Mouse (Mus musculus) forebrain, embryonic 14.5 days (tissue): ENCODE data around the gene Rab11fip4. TPM values are rescaled to one million over a fixed set of nuclear protein-coding genes. Genes with fewer than 3 reads are reported as not detected.

Source experiments
- microRNA counts: library from miRNA; unstranded; fragments of <30 nt; microRNA quantifications from one replicate; lab custom pipeline; 2016
- microRNA-seq: library from miRNA; unstranded; fragments of <30 nt; microRNA quantifications from one replicate; pipeline ENCODE4, GENCODE M21; 2016
- polyA plus RNA-seq: library from polyadenylated mRNA; unstranded; fragments of >200 nt; fragmentation: Nextera tagmentation; extraction: Ambion mirVana; gene quantifications from 2 replicates; pipeline ENCODE4 v1.2.1, GENCODE M21; 2014

Gene Rab11fip4
- polyA plus RNA-seq, 1 experiment from 2014 or later: 13.2 TPM

MicroRNA genes within 50 kb of the gene (microRNA counts, 519-probe panel; counts per million panel counts)
- not detected for microRNA mmu-miR-193 (lab: Ali Mortazavi, UCI)
- 3,697 counts per million, percentile 39 among the panel's probes with 10 or more counts for microRNA mmu-miR-365 (lab: Ali Mortazavi, UCI)

Small RNA genes lying within 50 kb of the gene (microRNA-seq; reads per million reads assigned to microRNA genes)
- gene Mir193a (3.2 reads per million, percentile 17 among the genes with 10 or more reads in this experiment), gene Mir365-2 (not detected)

Other genes with a start within 250 kb of the Rab11fip4 start
- 3.4 and 4.4 TPM in 2 replicates for gene Omg, start 87.1 kb upstream of the Rab11fip4 start, polyA plus RNA-seq
- gene Evi2b, start 67.5 kb upstream of the Rab11fip4 start, polyA plus RNA-seq: 0.24 TPM in 1 of 2 replicates, not detected in the other
- gene Evi2, start 60.6 kb upstream of the Rab11fip4 start, polyA plus RNA-seq: 0.24 and 0.48 TPM in 2 replicates
- 1.9 and 2.8 TPM in 2 replicates for gene Evi2a, start 60.6 kb upstream of the Rab11fip4 start, polyA plus RNA-seq